Mouse (Mus musculus): ENCODE measurements around the gene Pax6.

DNA sequence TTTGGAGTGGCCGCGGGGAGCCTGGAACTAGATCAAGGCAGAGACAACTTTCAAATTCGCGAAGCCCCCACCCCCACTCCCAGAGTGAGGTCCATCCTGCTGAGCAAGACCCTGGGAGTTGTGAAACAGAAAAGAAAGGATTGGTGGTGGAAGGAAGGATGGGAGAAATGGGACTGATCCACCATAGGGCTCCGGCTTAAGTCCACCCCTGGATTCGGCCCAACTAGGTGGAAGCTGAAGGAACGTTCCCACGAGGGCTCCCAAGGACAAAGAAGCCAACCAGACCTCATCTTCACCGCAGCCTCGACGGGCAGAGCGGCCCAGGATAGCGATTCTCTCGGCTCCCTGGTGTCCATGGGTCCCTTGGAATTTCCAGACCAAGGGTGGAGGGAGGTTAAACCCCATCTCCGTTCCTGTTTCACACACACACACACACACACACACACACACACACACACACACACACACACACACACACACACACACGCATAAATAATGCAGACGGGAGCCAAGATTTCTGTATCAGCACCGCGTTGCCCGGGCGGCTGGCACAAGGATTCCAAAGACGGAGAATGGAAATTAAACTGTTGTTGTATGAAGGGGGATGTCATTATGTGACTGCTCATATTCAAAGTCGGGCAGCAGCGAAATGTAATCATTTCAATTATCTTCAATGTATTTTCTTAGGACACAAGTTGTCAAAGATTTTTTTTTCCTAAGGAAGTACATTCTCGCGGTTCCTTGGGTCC, 7.7 kb upstream of the Pax6 start:
- TF ChIP-seq CTCF (IDR thresholded peaks at IDR 0.05; ENCODE audit: low read depth, low read length) (no peak), GATA2 (IDR thresholded peaks at IDR 0.05; ENCODE audit: borderline replicate concordance, low read depth, low read length) (no peak), GATA1 (IDR thresholded peaks at IDR 0.05; ENCODE audit: borderline replicate concordance, low read length) (no peak)

Measured in G1E (cell line).